Mouse (Mus musculus) neural tube, embryonic 11.5 days (tissue): ENCODE results near the gene Myo3b. TPM values are rescaled to one million over a fixed set of nuclear protein-coding genes. Genes with fewer than 3 reads are reported as not detected.
A peak's percentile ranks its signal among the peaks of the same experiment; 100 is the strongest.

Experiments
- ATAC-seq: fragments of 200-750 bp; cut with Nextera tagmentation; 2 replicates; pipeline ENCODE4 v1.8.0; 2017; ENCODE audit warnings: moderate number of reproducible peaks, mild to moderate bottlenecking, moderate TSS enrichment, moderate library complexity; ENCODE audit not compliant: insufficient read depth, low FRiP score, low TSS enrichment
- DNase-seq: peaks from one replicate; pipeline ENCODE4 v3.0.0-alpha.2; 2015; ENCODE audit warnings: low spot score
- H3K27ac ChIP-seq: fragments of 300-500 bp; sonication (generic); 2 replicates; pipeline ENCODE4 v1.5.1; 2014; ENCODE audit warnings: low read depth, mild to moderate bottlenecking, low read length
- H3K27me3 ChIP-seq: fragments of 300-500 bp; sonication (generic); 2 replicates; pipeline ENCODE4 v1.6.1; 2014; ENCODE audit warnings: mild to moderate bottlenecking, low read length, mixed read lengths; ENCODE audit not compliant: control insufficient read depth, insufficient read depth
- H3K36me3 ChIP-seq: fragments of 300-500 bp; sonication (generic); 2 replicates; pipeline ENCODE4 v1.6.1; 2014; ENCODE audit warnings: mild to moderate bottlenecking, low read length, moderate library complexity, mixed read lengths; ENCODE audit not compliant: control insufficient read depth, insufficient read depth
- H3K4me1 ChIP-seq: fragments of 300-500 bp; sonication (generic); 2 replicates; pipeline ENCODE4 v1.6.1; 2014; ENCODE audit warnings: low read length, mixed read lengths; ENCODE audit not compliant: control insufficient read depth, insufficient read depth
- H3K4me2 ChIP-seq: fragments of 300-500 bp; sonication (generic); 2 replicates; pipeline ENCODE4 v1.6.1; 2014; ENCODE audit warnings: low read depth, mild to moderate bottlenecking, moderate library complexity
- H3K4me3 ChIP-seq: fragments of 300-500 bp; sonication (generic); 2 replicates; pipeline ENCODE4 v1.5.1; 2014; ENCODE audit warnings: low read depth, low read length
- H3K9ac ChIP-seq: fragments of 300-500 bp; sonication (generic); 2 replicates; pipeline ENCODE4 v1.6.1; 2014; ENCODE audit warnings: mild to moderate bottlenecking, low read length
- H3K9me3 ChIP-seq: fragments of 300-500 bp; sonication (generic); 2 replicates; pipeline ENCODE4 v1.6.1; 2016; ENCODE audit warnings: low read length; ENCODE audit not compliant: control insufficient read depth
- WGBS: fragments of 180-500 bp; shearing (Covaris S2); extraction: QIAGEN DNeasy Blood & Tissue Kit; methylation state at CpG from one replicate; pipeline ENCODE4 v1.1.7; 2014; 5-methylcytosine and 5-hydroxymethylcytosine counted together
- polyA plus RNA-seq: library from polyadenylated mRNA; unstranded; fragments of >200 nt; fragmentation: Nextera tagmentation; extraction: Ambion mirVana; gene quantifications from 2 replicates; pipeline ENCODE4 v1.2.1, GENCODE M21; 2014

Myo3b gene
- polyA plus RNA-seq, 1 experiment from 2014 or later: 0.04 TPM

- DNase-seq: no peak
These were observed 20.7 kb upstream of the Myo3b start for GRCm38 (mm10) chr2:70018236-70018635.

GRCm38 (mm10) chr2:70024454-70024853, 14.5 kb upstream of the Myo3b start:
- Histone ChIP-seq H3K4me1 (no peaks in the 10 kb centered on the region), H3K36me3 (peaks cover 4% of the 10 kb centered on the region), H3K27ac (no peak overlapping the region), H3K4me3 (no peak overlapping the region), H3K9ac (no peak overlapping the region), H3K4me2 (no peak overlapping the region), H3K27me3 (no peaks in the 10 kb centered on the region), H3K9me3 (no peaks in the 10 kb centered on the region)
- DNase-seq (no peak), ATAC-seq (no peak)
- 88% methylated on average over 2 of the region's 2 CpGs for WGBS

More at GRCm38 (mm10) chr2:70018236-70018635, 20.7 kb upstream of the Myo3b start:
- no peak overlapping the region for H3K9ac ChIP-seq
- H3K36me3 ChIP-seq: peaks cover 7% of the 10 kb centered on the region
- no peak overlapping the region for H3K4me3 ChIP-seq
- ATAC-seq: no peak
- H3K27ac ChIP-seq: no peak overlapping the region
- H3K4me1 ChIP-seq: no peaks in the 10 kb centered on the region
- no peak overlapping the region for H3K4me2 ChIP-seq
- no peaks in the 10 kb centered on the region for H3K27me3 ChIP-seq
- no peaks in the 10 kb centered on the region for H3K9me3 ChIP-seq
- 92% methylated on average over 6 of the region's 6 CpGs for WGBS

- H3K9ac ChIP-seq: no peak overlapping the region
- WGBS: 90% methylated on average over 5 of the region's 5 CpGs
- no peaks in the 10 kb centered on the region for H3K4me1 ChIP-seq
- H3K27me3 ChIP-seq: no peaks in the 10 kb centered on the region
- H3K4me3 ChIP-seq: no peak overlapping the region
- no peaks in the 10 kb centered on the region for H3K9me3 ChIP-seq
- H3K4me2 ChIP-seq: no peak overlapping the region
- ATAC-seq (no peak), DNase-seq (no peak)
- H3K36me3 ChIP-seq: no peaks in the 10 kb centered on the region; the same call in 1 of the 2 replicates
- H3K27ac ChIP-seq: no peak overlapping the region
These were observed 13.2 kb upstream of the Myo3b start for GRCm38 (mm10) chr2:70025711-70026110.

GRCm38 (mm10) chr2:70031472-70031871, 7.5 kb upstream of the Myo3b start:
- DNase-seq: no peak

DNA sequence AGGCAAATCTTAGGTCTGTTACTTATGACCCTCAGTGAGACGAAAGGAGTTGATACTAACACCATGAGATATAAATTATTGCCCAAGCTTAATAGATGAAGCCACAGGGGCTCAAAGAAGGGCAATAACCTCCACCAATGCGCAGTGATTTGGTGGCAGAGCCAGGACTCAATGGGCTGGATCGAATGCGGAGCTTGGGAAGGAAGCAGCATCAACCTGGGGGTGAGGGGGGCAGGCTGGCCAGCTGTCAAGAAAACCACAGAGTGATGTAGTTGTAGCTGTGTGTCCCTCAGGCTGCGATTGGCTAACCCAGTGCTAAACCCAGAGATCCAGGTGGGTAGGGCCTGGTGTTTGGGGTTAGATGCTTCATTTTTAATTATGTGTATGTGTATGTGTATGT, 4.0 kb upstream of the Myo3b start:
- Histone ChIP-seq H3K27me3 (no peaks in the 10 kb centered on the region), H3K9me3 (no peaks in the 10 kb centered on the region), H3K4me3 (no peak overlapping the region), H3K4me1 (no peaks in the 10 kb centered on the region), H3K9ac (no peak overlapping the region), H3K27ac (no peak overlapping the region), H3K4me2 (no peak overlapping the region), H3K36me3 (no peaks in the 10 kb centered on the region)
- ATAC-seq (no peak), DNase-seq (no peak)
- 61% methylated on average over 5 of the region's 5 CpGs for WGBS

More at GRCm38 (mm10) chr2:70031472-70031871, 7.5 kb upstream of the Myo3b start:
- Histone ChIP-seq H3K4me1 (no peaks in the 10 kb centered on the region), H3K36me3 (no peaks in the 10 kb centered on the region), H3K27me3 (no peaks in the 10 kb centered on the region), H3K9ac (no peak overlapping the region), H3K4me2 (no peak overlapping the region), H3K9me3 (no peaks in the 10 kb centered on the region), H3K4me3 (no peak overlapping the region), H3K27ac (no peak overlapping the region)
- no peak for ATAC-seq
- WGBS: 85% methylated on average over 2 of the region's 2 CpGs

DNA sequence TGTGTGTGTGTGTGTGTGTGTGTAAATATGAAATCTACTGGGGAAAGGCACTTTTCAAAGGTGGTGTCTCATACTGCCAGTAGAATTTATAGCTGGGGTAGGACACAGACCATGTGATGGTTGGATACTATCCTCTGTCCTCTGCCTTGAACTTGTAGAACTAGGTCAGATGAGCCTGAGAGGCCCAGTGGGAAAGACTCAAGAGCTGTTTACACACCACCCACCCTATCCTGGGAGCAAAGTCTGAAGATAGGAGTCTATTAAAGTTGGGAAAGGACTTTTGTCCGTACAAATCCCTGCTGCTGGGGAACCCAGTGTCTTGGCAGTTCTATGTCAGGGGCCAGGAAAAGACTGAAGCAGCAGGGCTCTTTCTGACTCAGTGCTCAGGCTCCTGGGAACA, 3.6 kb upstream of the Myo3b start:
- Histone ChIP-seq H3K27me3 (no peaks in the 10 kb centered on the region), H3K4me3 (no peak overlapping the region), H3K4me1 (no peaks in the 10 kb centered on the region), H3K4me2 (no peak overlapping the region), H3K9ac (no peak overlapping the region), H3K9me3 (no peaks in the 10 kb centered on the region), H3K27ac (no peak overlapping the region), H3K36me3 (no peaks in the 10 kb centered on the region)
- ATAC-seq (no peak), DNase-seq (no peak)
- 88% methylated on average over 1 of the region's 1 CpGs for WGBS

GRCm38 (mm10) chr2:70037221-70037620, 1.7 kb upstream of the Myo3b start:
- DNase-seq: no peak
- Histone ChIP-seq H3K4me1 (no peaks in the 10 kb centered on the region), H3K27ac (no peak overlapping the region), H3K4me2 (no peak overlapping the region), H3K9ac (no peak overlapping the region), H3K27me3 (no peaks in the 10 kb centered on the region), H3K4me3 (no peak overlapping the region), H3K36me3 (no peaks in the 10 kb centered on the region), H3K9me3 (no peaks in the 10 kb centered on the region)
- no peak for ATAC-seq
- 79% methylated on average over 8 of the region's 8 CpGs for WGBS

DNA sequence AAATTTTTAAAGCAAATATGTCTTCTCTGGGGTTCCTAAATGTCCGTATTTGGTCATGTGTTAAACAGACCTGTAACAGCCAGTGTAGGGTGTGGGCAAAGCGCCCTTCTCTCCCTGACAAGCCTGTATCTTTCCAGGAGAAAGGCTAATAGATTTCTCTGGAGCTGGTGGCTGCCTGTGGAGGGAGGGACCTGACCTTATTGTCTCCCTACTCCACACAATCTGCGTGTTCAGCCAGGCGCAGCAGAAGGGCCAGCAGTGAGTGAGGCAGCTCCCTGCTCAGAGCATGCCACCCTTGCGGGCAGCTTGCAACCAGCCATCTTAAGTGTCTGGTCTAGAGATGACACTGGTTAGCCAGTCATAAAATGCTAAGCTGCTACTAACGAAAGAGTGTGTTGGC, 5.5 kb downstream of the Myo3b start:
- Histone ChIP-seq H3K9ac (no peak overlapping the region), H3K27me3 (no peaks in the 10 kb centered on the region), H3K36me3 (no peaks in the 10 kb centered on the region), H3K27ac (no peak overlapping the region), H3K4me3 (no peak overlapping the region), H3K9me3 (no peaks in the 10 kb centered on the region), H3K4me2 (no peak overlapping the region), H3K4me1 (no peaks in the 10 kb centered on the region)
- DNase-seq: peak; percentile 19
- 60% methylated on average over 6 of the region's 6 CpGs for whole genome bisulfite sequencing
- ATAC-seq: no peak

DNA sequence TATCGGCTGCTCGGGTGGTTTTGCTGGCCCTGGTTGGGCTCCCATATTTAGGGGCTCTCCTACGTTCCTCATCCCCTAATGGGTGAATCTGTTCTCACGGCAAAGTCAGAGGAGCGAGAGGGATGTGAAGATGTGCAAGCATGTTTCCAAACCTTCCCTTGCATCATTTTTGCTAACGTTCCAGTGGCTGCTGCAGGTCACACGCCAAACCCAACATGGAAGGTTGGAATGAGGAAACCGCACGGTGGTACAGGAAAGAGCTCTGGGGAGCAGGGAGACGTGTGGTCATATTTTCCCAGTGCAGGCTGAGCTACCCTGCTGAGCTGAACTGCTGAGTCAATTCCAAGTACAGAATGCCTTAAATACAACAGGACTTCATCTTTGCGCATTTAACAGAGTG, 8.9 kb downstream of the Myo3b start:
- no peaks in the 10 kb centered on the region for H3K27me3 ChIP-seq
- ATAC-seq (no peak), DNase-seq (no peak)
- no peak overlapping the region for H3K4me3 ChIP-seq
- H3K9me3 ChIP-seq: no peaks in the 10 kb centered on the region
- H3K9ac ChIP-seq: no peak overlapping the region
- H3K4me2 ChIP-seq: no peak overlapping the region
- H3K36me3 ChIP-seq: no peaks in the 10 kb centered on the region
- H3K4me1 ChIP-seq: no peaks in the 10 kb centered on the region
- WGBS: 89% methylated on average over 11 of the region's 11 CpGs
- no peak overlapping the region for H3K27ac ChIP-seq
